Mouse (Mus musculus): ENCODE results near the gene Serpina1f.

- TF ChIP-seq CTCF (IDR thresholded peaks at IDR 0.05; ENCODE audit: low read depth, low read length) (no peak), EP300 (IDR thresholded peaks at IDR 0.05; ENCODE audit: insufficient read depth, low read depth, low read length) (no peak)
Measured at GRCm38 (mm10) chr12:103657991-103658390, 37.3 kb downstream of the Serpina1f start.

Measured in ES-Bruce4 (cell line).